Mouse (Mus musculus) liver, adult 2 months (tissue): ENCODE results near the gene Slc25a13.

Experiments
- CTCF ChIP-seq: fragments of 200-500 bp; IDR thresholded peaks from 2 replicates; pipeline ENCODE4 v1.5.1; 2011; ENCODE audit warnings: low read depth, low read length, control low read depth
- POLR2A ChIP-seq: fragments of 200-500 bp; IDR thresholded peaks from 2 replicates; pipeline ENCODE4 v1.6.1; 2011; ENCODE audit warnings: low read length, control low read depth; ENCODE audit not compliant: insufficient read depth; ENCODE audit errors: extremely low read depth

DNA sequence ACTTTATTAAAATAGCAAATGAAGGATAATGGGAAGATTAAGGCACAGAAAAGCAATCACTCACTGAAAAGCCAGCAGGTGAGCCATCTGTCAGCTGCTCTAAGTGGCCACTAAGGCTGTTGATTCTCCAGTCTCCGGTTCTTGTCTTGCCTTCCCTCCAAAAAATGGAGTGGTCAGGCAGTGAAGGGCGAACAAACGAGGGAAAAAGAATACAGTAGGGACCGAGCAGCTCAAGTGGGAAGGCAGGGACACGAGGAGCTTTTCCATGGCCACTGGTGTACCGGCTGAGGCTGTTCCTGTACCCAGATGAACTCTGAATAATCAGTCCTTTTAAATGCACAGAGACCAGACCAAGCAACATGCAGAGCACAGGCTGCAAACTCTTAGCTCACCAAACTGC is 54.8 kb downstream of the Slc25a13 start:
- TF ChIP-seq POLR2A (no peak), CTCF (no peak)
